Comparison of ENCODE assay signal across 8 mouse cellular contexts in genomic region chr2:76070432-76071306, GRCm38 (mm10).
A peak's percentile ranks its signal among the peaks of the same experiment; 100 is the strongest.
DNase-seq lines count a peak whose midpoint lies in the region; ATAC-seq and TF ChIP-seq lines count a peak whose summit lies in the region.

No protein-coding gene starts in this region.

- peak; percentile 95 for ATAC-seq in midbrain, embryonic 11.5 days (ENCODE audit: low FRiP score)

- H3K27ac ChIP-seq in limb, embryonic 10.5 days = peak overlapping the region; percentile 86
- H3K27ac ChIP-seq in midbrain, embryonic 11.5 days (ENCODE audit: low read depth, low read length) = peak overlapping the region; percentile 37; the same call in 1 of the 2 replicates
- no peak overlapping the region for H3K27ac ChIP-seq in small intestine, adult 2 months (ENCODE audit: insufficient read depth, low read depth, low read length)

- no peak for TF ChIP-seq POLR2A in small intestine, adult 2 months (IDR thresholded peaks at IDR 0.05; ENCODE audit: low read depth, low read length)

- WGBS in limb, embryonic 10.5 days = 2% methylated on average over 19 of the region's 19 CpGs
- 3% methylated on average over 19 of the region's 19 CpGs for WGBS in midbrain, embryonic 11.5 days
- 2% methylated on average over 19 of the region's 19 CpGs for WGBS in small intestine, adult 2 months

- no peaks in the 10 kb centered on the region for H3K36me3 ChIP-seq in limb, embryonic 10.5 days
- H3K36me3 ChIP-seq in midbrain, embryonic 11.5 days (ENCODE audit: control insufficient read depth, insufficient read depth, low read length) = no peaks in the 10 kb centered on the region
- no peaks in the 10 kb centered on the region for H3K36me3 ChIP-seq in small intestine, adult 2 months (ENCODE audit: control insufficient read depth, insufficient read depth, low read length)

- peak overlapping the region; percentile 57; the same call in 1 of the 2 replicates for H3K9ac ChIP-seq in midbrain, embryonic 11.5 days (ENCODE audit: low read length)

- peak overlapping the region; percentile 48 for H3K4me3 ChIP-seq in limb, embryonic 10.5 days
- H3K4me3 ChIP-seq in midbrain, embryonic 11.5 days (ENCODE audit: low read depth, low read length) = peak overlapping the region; percentile 33
- H3K4me3 ChIP-seq in small intestine, adult 2 months (ENCODE audit: low read depth, low read length) = peak overlapping the region; percentile 41

- TF ChIP-seq CTCF in small intestine, adult 2 months (IDR thresholded peaks at IDR 0.05; ENCODE audit: extremely low read depth, insufficient read length, insufficient replicate concordance, low read depth, low read length) = peak; percentile 61; the same call in 1 of the 2 replicates

- H3K4me2 ChIP-seq in midbrain, embryonic 11.5 days = peak overlapping the region; percentile 36

- peak; percentile 52 to 65 for DNase-seq in urinary bladder, adult 18-20 months (ENCODE audit: low spot score in 2 of 2)
- DNase-seq in urinary bladder, postnatal 10 days (ENCODE audit: low spot score) = no peak
- DNase-seq in embryo, embryonic 11 days = peak; percentile 92
- peak; percentile 98 for DNase-seq in heart, adult 11 months
- DNase-seq in kidney, adult 11 months = peak; percentile 65
- peak; percentile 86 for DNase-seq in limb, embryonic 10.5 days (ENCODE audit: low spot score)
- DNase-seq in midbrain, embryonic 11.5 days (ENCODE audit: low spot score, missing footprints) = peak; percentile 98

- H3K27me3 ChIP-seq in limb, embryonic 10.5 days (ENCODE audit: low read depth, poor library complexity, severe bottlenecking) = no peaks in the 10 kb centered on the region
- no peaks in the 10 kb centered on the region for H3K27me3 ChIP-seq in midbrain, embryonic 11.5 days (ENCODE audit: control insufficient read depth, insufficient read depth, low read length)
- no peaks in the 10 kb centered on the region for H3K27me3 ChIP-seq in small intestine, adult 2 months (ENCODE audit: control insufficient read depth, insufficient read depth, low read length)

- H3K4me1 ChIP-seq in limb, embryonic 10.5 days = peaks cover 48% of the 10 kb centered on the region
- H3K4me1 ChIP-seq in midbrain, embryonic 11.5 days (ENCODE audit: control insufficient read depth, insufficient read depth, low read length) = 0 out of 2 replicates have a peak, but pooled peaks cover 2% of the 10 kb centered on the region
- H3K4me1 ChIP-seq in small intestine, adult 2 months (ENCODE audit: control insufficient read depth, insufficient read depth, insufficient read length, low read length) = no peaks in the 10 kb centered on the region

- no peaks in the 10 kb centered on the region for H3K9me3 ChIP-seq in limb, embryonic 10.5 days (replicated peaks)
- H3K9me3 ChIP-seq in midbrain, embryonic 11.5 days (ENCODE audit: control insufficient read depth, low read length) = no peaks in the 10 kb centered on the region
